Mouse (Mus musculus): Measurements from ENCODE around the gene 2200002J24Rik.
A peak's percentile ranks its signal among the peaks of the same experiment; 100 is the strongest.

The 2200002J24Rik gene

DNA sequence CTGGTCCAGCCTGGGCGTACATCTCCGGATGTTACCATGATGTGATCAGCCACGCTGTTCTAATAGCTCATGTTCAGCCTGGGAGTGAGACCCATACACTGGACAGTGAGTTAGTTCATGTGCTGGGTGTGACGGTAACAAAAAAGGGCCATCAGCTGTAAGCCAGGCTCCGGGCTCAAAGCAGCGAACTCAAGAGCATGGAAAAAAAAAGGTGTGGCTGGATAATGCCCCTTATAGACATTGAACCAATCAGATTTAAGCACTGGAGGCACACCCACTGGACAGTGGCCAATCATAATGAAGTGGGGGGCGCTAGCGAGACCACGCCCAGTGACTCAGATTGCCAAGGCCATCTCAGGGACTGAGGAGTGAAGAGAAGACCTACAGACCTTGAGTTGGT lies at the start of gene 2200002J24Rik:
2200002J24Rik (plus strand) TSS at position 338 of the 400 bp plus-strand sequence.
- peak; percentile 7 for DNase-seq (ENCODE audit: inconsistent ontology term)

DNA sequence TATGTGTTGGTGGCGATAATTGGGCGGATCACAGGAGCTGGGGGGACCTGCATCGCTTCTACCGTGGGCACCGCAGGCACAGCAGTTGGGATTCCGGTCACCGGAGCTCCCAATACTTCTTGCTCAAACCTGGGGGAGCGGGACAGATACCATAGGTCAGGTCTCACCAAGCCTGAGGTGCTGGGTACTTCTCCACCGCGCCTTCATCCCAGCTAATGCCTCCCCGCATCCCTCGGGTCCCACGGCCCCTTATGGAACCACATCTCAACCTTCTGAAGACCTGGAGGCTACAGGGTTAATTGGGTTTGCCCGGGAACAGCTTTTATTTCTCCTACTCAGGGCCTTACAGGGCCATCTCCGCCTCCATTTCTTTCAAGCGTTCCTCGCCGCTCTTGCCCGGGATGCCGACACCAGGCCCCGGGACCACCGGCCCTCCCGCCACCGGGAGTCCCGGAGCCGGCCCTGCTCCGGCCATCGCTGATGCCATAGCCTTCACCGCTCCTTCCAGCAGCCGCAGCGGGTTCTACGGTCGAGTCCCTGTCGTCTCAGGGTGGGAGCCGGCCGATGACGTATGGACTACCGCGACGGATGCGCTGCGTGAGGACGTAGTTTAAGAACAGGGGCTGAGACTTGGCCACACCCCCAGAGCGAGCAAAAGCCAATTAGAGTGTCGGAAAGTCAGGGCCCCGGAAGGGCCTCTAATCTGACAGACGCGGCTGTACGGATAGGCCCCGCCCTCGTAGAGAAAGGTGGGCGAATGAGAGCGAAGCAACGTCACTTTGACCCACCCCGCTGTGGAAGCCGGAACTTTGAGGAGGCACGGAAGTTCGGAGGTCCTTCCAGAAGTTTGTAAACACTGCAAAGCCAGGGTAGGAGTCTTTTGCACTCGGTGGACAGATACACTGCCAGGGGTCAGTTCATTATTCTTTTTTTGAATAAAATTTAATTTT lies 48.9 kb upstream of the 2200002J24Rik start, which contains the start of gene Rbm42:
Rbm42 (minus strand) TSS at position 727 of the 950 bp plus-strand sequence.
- DNase-seq (ENCODE audit: inconsistent ontology term), result peak; percentile 98

DNA sequence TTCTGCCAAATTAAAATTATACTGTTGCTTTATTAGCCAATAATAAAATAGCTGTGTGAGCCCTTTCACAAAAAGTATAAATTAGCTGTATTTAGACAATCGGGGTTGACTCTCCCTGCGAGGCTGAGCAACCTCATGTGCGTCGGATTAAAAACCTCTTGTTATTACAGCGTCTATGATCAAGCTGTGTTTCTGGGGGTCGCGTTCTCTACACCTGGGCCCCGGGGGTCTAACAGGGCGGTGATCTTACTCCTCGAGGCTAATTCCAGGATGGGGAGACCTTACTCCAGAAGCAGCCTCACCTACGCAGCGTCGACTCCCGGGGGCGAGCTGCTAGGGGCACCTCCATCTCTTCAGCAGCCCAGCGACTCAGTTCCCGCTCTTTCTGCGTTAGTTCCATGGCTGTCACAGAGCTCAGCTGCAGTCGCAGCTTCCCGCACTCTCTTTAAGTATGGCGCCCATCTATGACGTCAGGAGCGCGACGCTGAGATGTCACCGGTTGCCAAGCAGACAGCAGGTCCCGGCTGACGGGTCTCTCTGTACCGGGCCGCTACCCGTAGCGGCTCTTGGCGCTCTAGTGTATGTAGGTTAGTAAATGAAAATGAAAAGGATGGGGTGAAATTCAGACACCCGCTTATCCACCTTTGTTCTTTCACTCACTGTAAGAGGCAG lies 34.1 kb upstream of the 2200002J24Rik start, which contains the start of gene Haus5:
Haus5 (minus strand) TSS at position 466 of the 672 bp plus-strand sequence.
- peak; percentile 88 for DNase-seq (ENCODE audit: inconsistent ontology term)

DNA sequence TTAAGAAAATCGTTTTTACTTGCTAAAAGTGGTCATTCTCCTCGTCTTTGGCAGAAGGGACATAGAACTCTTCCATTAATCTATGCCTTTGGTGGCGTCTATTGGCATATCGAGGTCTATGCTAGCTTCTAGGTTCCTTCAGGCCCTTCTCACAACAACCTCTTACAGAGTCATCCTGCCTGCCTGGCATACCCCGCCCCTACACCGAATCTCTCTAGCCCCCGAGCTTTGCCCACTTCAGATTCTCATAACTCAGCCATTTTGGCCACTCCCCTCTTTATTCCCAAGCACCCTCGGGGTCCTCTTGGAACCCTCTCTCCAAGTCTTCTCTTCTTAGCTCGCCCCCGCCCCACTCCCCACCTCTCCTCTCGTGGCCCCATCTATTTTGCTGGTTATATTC lies 33.4 kb upstream of the 2200002J24Rik start:
- DNase-seq (ENCODE audit: inconsistent ontology term), result no peak

DNA sequence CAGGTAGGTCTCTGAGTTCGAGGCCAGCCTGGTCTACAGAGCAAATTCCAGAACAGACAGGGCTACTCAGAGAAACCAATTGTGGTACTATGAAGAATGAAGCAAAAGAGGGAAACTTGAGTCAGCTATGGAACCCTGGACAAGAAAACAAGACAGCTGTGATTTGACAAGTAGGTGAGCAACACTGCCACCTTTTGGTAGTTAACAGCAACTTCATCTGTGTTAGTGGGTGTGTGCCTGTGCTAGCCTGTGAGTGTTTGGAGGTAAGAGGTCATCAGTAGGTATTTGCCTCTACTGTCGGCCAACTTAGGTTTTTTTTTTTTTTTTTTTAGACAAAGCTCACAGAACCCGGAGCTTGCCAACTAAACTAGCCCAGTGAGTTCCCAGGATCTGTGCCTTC lies 29.5 kb upstream of the 2200002J24Rik start:
- no peak for DNase-seq (ENCODE audit: inconsistent ontology term)

DNA sequence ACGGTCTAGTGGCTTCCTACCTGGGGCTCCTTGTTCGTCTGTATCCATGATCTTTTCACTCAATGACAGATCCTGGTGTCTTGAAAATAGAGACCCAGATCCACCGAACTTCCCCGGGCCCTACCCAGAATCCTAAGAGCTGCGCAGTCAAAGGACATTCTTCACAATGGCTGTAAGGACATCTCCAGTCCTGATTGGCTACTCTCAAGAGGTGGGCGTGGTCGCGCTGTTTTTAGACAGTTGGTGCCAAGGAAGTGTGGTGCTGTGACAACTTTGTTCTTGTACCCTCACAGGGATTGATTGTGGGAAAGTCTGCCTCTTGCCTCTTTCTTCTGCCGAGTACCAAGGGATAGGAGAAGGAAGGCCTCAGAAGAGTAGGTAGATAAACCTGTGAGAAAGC lies 27.2 kb upstream of the 2200002J24Rik start, which contains the start of gene Pmis2:
Pmis2 (minus strand) TSS at position 126 of the 400 bp plus-strand sequence.
- no peak for DNase-seq (ENCODE audit: inconsistent ontology term)

DNA sequence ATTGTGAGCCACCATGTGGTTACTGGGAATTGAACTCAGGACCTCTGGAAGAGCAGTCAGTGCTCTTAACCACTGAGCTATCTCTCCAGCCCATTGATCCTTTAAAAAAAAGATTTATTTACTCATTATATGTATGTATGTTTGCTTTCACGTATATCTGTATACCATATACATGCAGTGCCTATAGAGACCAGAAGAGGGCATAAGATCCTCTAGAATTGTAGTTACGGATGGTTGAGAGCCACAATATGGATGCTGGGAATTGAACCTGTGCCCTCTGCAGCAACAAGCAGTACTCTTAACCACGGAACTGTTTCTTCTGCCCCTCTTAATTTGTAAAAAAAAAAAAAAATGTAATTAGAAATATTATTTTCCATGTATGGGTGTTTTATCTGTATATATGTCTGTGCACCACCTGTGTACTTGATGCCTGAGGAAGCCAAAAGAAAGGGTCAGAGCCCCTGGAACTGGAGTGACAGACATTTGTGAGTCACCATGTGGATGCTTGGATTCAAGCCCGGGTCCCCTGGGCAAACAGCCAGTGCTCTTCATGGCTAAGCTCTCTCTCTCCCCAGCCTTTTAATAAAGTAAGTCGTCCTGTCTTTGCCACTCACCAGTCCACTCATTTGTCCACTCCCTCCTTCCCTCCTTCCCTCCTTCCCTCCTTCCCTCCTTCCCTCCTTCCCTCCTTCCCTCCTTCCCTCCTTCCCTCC lies 20.3 kb upstream of the 2200002J24Rik start:
- peak; percentile 91 for DNase-seq (ENCODE audit: inconsistent ontology term)

DNA sequence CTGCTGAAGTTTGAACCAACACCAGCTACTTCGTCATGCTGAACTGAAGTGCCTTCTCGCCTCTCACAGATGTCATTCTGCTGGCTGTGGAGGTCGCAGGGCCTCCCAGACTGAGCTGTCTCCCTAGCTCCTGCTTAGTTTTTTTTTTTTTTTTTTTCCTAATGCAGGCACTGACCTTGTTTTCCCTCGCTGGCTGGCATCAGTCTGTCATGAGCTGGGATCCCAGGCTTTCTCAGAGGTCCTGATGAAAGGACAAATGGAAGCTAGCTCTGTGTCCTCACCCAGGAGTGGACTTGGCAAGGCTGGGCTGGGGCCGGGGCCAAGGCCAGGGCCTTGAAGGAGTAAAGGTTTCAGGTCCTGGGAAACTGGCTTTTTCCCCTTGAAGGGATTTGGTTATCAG lies 16.8 kb upstream of the 2200002J24Rik start:
- DNase-seq (ENCODE audit: inconsistent ontology term), result no peak

DNA sequence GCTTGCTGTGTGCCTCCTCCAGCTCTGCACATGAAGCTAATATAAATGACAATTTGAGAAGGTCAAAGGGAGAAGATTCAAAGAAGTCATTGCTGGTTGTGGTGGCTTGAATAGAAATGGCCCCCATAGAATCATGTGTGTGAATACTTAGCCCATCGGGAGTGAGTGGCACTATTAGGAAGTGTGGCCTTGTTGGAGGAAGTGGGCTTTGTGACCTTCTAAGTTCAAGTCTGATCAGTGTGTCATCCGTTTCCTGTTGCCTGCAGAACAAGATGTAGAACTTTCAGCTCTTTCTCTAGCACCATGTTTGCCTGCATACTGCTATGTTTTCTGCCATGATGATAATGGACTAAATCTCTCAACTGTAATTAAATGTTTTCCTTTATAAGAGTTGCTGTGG lies 15.3 kb upstream of the 2200002J24Rik start:
- DNase-seq (ENCODE audit: inconsistent ontology term), result no peak

DNA sequence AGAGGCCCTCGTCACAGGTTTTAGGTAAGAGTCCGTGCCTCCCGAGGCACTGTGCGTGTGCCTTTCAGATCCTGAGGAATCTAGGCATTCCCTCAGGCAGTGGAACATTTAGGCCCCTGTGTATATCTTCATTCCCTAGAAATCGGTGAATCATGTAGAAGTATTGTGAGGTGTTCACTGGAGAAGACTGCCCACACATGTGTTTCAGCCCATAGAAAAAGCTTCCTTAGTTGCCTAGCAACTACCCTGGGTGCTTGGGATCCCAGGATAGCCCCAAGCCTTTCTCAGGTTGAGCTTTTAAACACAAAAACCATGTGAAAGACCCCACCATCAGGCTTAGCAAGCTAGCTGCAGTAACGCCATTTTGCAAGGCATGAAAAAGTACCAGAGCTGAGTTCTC lies 10.4 kb upstream of the 2200002J24Rik start:
- DNase-seq (ENCODE audit: inconsistent ontology term), result no peak

DNA sequence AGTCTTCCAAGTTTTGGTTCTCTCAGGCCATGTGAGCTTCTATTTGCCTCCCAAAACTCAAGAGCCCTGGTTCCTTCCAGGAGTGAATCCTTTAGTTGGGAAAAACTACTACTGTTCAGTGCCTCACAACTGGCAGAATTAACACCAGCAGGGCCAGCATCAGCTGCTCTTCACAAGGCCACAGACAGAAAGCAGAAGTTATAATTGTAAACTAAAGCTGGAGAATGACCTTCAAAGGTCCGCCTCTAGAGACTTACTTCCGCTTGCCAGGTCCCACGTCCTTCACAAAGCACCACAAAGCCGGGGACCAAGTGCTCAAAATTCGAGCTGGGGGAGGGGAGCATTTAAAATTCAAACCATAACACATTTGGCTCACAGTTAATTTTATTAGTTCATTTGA lies 625 bp upstream of the 2200002J24Rik start:
- DNase-seq (ENCODE audit: inconsistent ontology term), result no peak

DNA sequence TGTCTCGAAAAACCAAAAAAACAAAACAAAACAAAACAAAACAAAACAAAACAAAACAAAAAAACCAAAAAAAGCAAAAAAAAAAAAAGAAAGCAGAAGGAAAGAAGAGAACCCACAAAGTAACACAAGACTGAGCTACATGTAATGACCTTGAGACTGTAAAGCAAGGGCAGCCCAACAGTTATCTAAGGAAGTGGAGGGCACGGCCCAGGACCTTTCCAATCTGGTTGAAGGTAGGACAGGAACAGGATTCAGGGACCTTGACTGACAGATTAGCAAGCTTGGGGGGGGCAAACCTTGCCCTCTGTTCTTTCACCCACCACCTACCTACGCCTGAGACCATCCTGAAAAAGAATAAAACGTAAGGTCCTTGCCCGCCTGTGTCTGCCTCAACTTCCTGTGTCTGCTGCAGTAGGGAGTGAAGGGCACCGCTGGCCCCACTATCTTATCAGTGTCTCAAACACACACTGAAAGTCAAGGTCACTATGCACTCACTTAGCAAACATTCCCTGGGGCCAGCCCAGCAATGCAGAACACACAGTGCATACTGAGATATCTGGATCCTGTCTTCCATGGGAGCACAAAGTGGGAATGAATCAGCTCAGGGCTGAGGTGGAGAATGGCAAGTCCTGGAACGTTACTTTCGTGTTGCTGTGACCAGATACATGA lies 7.6 kb downstream of the 2200002J24Rik start:
- DNase-seq (ENCODE audit: inconsistent ontology term), result no peak

DNA sequence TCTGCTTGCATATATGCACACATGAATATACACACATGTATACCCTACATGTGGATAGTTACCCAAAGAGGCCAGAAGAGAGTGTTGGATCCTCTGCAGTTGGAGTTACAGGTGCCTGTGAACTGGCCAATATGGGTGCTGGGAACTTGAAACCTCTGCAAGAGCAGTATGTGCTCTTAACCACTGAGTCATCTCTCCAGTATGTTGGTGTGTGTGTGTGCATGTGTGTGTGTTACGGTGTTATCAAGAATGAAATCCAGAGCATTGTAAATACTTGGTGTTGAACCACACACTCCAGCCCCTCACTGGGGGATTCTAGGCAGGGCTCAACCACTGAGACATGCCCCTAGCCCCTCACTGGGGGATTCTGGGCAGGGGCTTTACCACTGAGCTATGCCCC lies 8.7 kb downstream of the 2200002J24Rik start:
- no peak for DNase-seq (ENCODE audit: inconsistent ontology term)

DNA sequence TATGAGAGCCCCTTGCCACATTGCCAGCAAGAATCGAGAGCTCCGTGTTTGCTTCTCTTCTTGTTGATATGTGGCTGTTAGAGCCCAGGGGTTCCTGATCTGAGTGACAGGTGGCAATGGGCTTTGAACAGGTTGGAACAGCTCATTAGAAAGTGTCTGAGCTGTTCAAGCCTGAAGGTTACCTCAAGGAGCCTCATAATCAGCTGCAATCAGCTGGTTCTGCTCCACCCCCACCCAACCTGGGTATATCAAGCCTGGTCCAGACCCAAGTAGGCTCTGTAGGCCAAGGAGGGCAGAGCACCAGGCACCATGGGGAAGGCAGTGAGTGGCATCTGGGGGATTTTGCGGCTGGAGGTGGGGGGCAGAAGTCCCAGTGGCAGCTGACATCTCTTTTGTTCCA lies 13.2 kb downstream of the 2200002J24Rik start, which contains the start of gene Atp4a:
Atp4a (plus strand) TSS at position 268 of the 400 bp plus-strand sequence.
- DNase-seq (ENCODE audit: inconsistent ontology term), result no peak

DNA sequence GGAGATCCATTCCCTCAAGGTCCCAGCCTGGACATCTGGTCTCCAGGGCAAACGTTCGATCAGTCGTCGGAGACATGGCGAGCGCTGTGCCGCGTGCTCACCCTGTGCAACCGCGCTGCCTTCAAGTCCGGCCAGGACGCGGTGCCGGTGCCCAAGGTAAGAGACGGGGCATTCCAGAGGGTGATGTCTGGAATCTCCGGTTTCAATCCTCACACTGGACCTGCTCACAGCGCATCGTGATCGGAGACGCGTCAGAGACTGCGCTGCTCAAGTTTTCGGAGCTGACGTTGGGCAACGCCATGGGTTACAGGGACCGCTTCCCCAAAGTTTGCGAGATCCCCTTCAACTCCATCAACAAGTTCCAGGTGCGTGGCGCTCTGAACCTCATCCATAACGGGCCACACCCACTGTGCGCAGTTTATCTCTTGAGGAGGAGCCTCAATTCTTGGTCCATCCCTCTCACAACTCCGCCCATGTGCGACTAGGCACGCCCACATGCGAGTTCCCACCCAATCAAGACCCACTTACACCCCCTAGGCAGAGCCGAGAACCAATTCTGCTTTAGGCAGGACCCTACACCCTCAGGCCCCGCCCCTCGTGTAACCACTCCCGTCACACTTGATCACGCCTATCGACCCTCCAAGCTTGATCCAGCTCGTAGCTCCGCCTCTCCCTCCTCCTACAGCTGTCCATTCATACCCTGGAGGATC lies 18.4 kb downstream of the 2200002J24Rik start:
- peak; percentile 94 for DNase-seq (ENCODE audit: inconsistent ontology term)

DNA sequence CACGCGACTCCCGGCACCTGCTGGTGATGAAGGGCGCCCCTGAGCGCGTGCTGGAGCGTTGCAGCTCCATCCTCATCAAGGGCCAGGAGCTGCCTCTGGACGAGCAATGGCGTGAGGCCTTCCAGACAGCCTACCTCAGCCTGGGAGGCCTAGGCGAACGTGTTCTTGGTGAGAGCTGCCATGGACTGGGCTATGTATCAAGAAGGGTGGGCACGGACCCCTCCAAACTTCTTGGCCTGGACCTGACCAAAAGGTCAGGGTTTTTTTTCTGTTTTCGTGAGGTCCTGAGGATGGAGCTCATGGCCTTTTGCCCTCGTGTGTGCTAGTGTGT lies 19.0 kb downstream of the 2200002J24Rik start:
- no peak for DNase-seq (ENCODE audit: inconsistent ontology term)

DNA sequence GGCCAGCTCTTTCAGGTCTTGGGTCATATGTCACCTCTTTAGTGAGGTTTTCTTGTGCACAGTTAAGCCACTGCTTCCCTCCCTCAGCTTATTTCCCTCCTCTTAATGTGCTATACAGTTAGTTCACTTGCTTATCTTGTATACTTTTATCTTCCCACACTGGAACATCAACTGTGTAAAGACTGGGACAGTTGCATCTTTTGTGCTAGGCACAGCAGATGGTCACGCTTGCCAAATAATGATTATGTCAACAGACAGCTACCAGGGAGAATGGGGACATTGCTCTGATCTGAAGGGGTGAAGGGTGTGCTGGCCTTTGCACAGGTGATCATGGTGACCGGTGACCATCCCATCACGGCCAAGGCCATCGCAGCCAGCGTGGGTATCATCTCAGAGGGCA lies 20.9 kb downstream of the 2200002J24Rik start:
- DNase-seq (ENCODE audit: inconsistent ontology term), result no peak

DNA sequence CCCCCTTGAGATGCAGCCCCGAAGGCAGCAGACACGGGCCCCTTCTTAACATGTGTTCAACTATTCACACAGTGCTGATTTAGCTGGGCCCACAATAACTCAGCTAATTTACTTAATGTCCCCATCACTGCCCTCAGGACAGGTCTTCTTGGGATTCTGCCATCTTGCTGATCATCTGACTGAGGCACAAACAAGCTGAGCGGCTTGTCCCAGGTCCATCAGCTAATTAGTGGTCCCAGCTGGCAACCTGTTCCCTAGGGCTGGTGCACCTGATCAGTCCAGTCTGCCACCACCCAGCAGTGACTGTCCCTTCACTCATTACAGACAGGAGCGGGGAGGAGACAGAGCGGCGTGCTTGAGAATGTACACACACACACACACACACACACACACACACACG lies 22.6 kb downstream of the 2200002J24Rik start:
- no peak for DNase-seq (ENCODE audit: inconsistent ontology term)

DNA sequence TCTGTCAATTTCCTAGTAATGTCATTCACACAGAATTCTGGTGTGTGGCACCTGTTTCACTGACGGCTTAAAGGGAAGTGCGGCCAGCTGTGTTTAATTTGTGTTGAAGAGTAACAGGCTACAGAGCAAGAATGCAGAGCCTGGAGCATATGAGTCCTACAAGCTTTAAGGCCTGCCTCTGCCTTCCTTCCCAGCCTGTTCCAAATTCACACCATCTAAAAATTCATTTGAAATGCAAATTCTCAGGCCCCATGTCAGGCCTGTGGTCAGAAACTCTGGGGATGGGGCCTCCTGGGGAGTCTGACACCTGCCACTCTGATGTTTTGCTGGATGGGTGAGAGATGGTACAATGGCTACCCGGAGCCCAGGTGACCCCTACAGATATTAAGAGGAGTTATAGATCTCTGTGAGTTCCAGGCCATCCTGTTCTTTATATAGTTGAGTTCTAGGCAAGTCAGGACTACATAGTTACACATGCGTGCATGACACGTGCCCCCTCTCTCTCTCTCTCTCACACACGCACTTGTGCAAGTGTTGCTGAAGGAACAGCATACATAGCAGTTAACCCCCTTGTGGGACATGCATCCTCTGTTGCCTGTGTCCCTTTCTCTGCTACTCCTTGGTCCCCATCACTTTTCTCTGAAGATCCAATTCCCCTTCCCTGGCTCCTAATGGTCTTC lies 24.7 kb downstream of the 2200002J24Rik start:
- no peak for DNase-seq (ENCODE audit: inconsistent ontology term)

DNA sequence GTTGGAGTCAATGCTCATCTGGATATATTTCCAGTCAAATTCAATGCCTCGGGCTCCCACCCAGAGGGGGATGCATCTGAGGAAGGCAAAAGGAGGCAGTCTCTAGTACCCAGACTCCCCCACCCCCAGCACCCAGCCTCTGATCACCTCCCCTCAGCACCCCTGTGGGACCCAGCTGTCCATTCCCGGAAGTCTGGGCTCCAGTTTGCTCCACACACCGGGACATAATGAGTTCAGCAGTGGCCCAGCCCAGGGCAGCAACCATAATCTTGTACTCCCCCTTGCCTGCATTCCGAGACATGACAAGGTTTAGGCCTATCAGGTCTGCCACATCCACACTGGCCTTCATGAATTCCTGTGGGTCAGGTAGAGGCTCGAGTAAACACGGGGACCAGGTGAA lies 29.5 kb downstream of the 2200002J24Rik start:
- DNase-seq (ENCODE audit: inconsistent ontology term), result peak; percentile 2

Data from Muller cell, postnatal 12 days (primary cell).